Mouse (Mus musculus): Measurements from ENCODE around the gene Uchl4. TPM values are rescaled to one million over a fixed set of nuclear protein-coding genes. Genes with fewer than 3 reads are reported as not detected.
"Not testable (repeated sequence)": the region's sequence is repeated elsewhere in the genome, so short reads cannot be mapped to it uniquely, and the experiment has no call there.

Gene Uchl4
- 2.5 and 3.1 TPM in 2 replicates for polyA plus RNA-seq (2011; ENCODE audit: insufficient read length, low read depth, missing spikeins)

DNA sequence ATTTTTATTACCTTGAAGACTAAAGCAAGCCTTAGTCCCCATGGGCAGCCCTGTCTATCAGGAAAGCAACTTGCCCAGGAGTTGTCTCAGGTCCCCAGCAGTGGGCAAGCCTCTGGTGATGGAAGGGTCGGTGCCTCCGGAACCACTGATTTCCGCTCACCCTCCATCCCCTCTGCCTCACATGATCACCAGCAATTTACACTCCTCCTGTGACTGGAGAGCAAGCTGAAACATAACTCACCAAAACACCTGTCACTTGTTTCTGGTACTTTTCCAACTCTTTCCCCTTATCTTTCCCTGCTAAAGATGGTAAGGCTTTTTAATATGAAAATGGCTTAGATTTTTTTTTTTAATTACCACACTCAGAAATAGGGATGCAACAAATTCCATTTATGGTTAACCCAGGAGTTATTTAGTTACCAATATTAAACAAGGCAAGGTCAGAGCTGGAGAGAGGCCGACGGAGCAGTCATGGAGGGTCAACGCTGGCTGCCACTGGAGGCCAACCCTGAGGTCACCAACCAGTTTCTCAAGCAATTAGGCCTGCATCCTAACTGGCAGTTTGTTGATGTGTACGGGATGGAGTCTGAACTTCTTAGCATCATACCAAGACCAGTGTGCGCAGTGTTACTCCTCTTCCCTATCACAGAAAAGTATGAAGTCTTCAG is at the start of gene Uchl4:
Uchl4 (plus strand) TSS at position 434 of the 668 bp plus-strand sequence.
- peaks cover 7% of the 10 kb centered on the region for H3K4me1 ChIP-seq (ENCODE audit: control insufficient read depth, insufficient read depth, low read length)
- TF ChIP-seq CTCF (IDR thresholded peaks at IDR 0.05; ENCODE audit: borderline replicate concordance, insufficient read depth, low read length) (no peak), POLR2A (IDR thresholded peaks at IDR 0.05; ENCODE audit: low read depth, low read length) (no peak)
- H3K27ac ChIP-seq (ENCODE audit: insufficient read depth, low read length): 0 out of 2 replicates have a peak within 1 kb of the TSS, but pooled peaks have one; percentile 13
- no peak within 1 kb of the TSS for H3K4me3 ChIP-seq (ENCODE audit: insufficient read depth, low read length)

DNA sequence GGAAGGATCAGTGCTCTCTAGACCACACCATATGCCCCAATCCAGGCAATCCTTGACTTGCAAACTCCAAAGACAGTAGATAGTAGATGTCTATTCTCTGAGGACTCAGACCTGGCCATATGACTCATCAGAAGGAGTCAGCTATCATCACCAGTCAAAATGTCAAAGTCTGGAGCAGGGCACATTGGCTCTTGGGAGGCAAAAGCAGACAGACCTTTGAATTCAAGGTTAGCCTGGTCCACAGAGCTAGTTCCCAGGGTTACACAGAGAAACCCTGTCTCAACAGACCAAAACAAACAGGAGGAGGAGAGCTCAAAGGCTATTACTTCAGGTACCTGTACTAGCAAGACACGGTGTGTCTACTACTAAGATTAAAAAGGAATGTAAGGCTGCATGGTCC is 41.1 kb upstream of the Uchl4 start:
- Histone ChIP-seq H3K4me1 (ENCODE audit: control insufficient read depth, insufficient read depth, low read length) (no peaks in the 10 kb centered on the region), H3K27ac (ENCODE audit: insufficient read depth, low read length) (no peak overlapping the region), H3K4me3 (ENCODE audit: insufficient read depth, low read length) (no peak overlapping the region)
- TF ChIP-seq POLR2A (IDR thresholded peaks at IDR 0.05; ENCODE audit: low read depth, low read length) (no peak), CTCF (IDR thresholded peaks at IDR 0.05; ENCODE audit: borderline replicate concordance, insufficient read depth, low read length) (no peak)

GRCm38 (mm10) chr9:64195554-64195953 is 39.4 kb upstream of the Uchl4 start:
- no peak overlapping the region for H3K4me3 ChIP-seq (ENCODE audit: insufficient read depth, low read length)
- H3K27ac ChIP-seq (ENCODE audit: insufficient read depth, low read length): no peak overlapping the region
- TF ChIP-seq POLR2A (IDR thresholded peaks at IDR 0.05; ENCODE audit: low read depth, low read length) (no peak), CTCF (IDR thresholded peaks at IDR 0.05; ENCODE audit: borderline replicate concordance, insufficient read depth, low read length) (no peak)
- H3K4me1 ChIP-seq (ENCODE audit: control insufficient read depth, insufficient read depth, low read length): no peaks in the 10 kb centered on the region

DNA sequence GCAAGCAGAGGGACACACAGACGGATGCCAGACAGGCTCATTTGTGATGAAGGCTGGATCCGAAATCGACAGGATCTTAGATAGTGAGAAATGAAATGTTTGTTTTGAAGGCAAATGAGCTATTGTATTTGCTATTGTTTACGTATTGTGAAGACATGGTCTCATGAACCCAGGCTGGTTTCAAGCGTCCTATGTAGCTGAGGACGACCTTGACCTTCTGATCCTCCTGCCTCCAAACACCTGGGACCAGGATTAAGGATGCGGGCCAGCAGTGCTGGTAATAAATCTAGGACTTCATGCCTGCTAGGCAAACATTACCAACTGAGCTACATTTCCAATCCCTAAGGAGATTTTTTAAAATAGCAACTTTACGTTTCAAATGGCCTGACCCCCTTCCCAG is 37.5 kb upstream of the Uchl4 start:
- H3K4me1 ChIP-seq (ENCODE audit: control insufficient read depth, insufficient read depth, low read length): no peaks in the 10 kb centered on the region
- TF ChIP-seq POLR2A (IDR thresholded peaks at IDR 0.05; ENCODE audit: low read depth, low read length) (no peak), CTCF (IDR thresholded peaks at IDR 0.05; ENCODE audit: borderline replicate concordance, insufficient read depth, low read length) (no peak)
- no peak overlapping the region for H3K27ac ChIP-seq (ENCODE audit: insufficient read depth, low read length)
- H3K4me3 ChIP-seq (ENCODE audit: insufficient read depth, low read length): no peak overlapping the region

- no peak for TF ChIP-seq POLR2A (IDR thresholded peaks at IDR 0.05; ENCODE audit: low read depth, low read length)
- TF ChIP-seq CTCF (IDR thresholded peaks at IDR 0.05; ENCODE audit: borderline replicate concordance, insufficient read depth, low read length): no peak
- Histone ChIP-seq H3K27ac (ENCODE audit: insufficient read depth, low read length) (no peak overlapping the region), H3K4me1 (ENCODE audit: control insufficient read depth, insufficient read depth, low read length) (no peaks in the 10 kb centered on the region), H3K4me3 (ENCODE audit: insufficient read depth, low read length) (no peak overlapping the region)
Observed at GRCm38 (mm10) chr9:64198068-64198762, 36.8 kb upstream of the Uchl4 start.

GRCm38 (mm10) chr9:64198763-64199418 is 36.1 kb upstream of the Uchl4 start:
- H3K27ac ChIP-seq (ENCODE audit: insufficient read depth, low read length); H3K4me1 ChIP-seq (ENCODE audit: control insufficient read depth, insufficient read depth, low read length); H3K4me3 ChIP-seq (ENCODE audit: insufficient read depth, low read length): not testable (repeated sequence)

DNA sequence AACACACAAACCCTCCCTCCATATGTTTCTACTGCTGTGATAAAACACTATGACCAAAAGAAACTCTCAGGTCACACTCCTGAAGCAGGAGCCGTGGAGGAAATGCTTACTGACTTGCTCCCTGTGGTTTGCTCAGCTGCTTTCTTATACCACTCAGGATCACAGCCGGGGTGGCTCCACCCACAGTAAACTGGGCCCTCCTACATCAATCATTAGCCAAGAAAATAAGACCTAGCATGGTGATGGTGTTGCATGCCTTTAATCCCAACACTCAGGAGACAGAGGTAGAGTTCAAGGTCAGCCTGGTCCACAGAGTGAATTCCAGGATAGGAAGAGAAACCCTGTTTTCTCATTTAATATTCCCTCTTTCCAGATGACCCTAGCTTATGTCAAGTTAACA is 35.1 kb upstream of the Uchl4 start:
- Histone ChIP-seq H3K4me1 (ENCODE audit: control insufficient read depth, insufficient read depth, low read length) (no peaks in the 10 kb centered on the region), H3K27ac (ENCODE audit: insufficient read depth, low read length) (no peak overlapping the region), H3K4me3 (ENCODE audit: insufficient read depth, low read length) (no peak overlapping the region)
- no peak for TF ChIP-seq CTCF (IDR thresholded peaks at IDR 0.05; ENCODE audit: borderline replicate concordance, insufficient read depth, low read length)
- no peak for TF ChIP-seq POLR2A (IDR thresholded peaks at IDR 0.05; ENCODE audit: low read depth, low read length)

GRCm38 (mm10) chr9:64202331-64202730 is 32.7 kb upstream of the Uchl4 start:
- H3K4me3 ChIP-seq (ENCODE audit: insufficient read depth, low read length): no peak overlapping the region
- no peaks in the 10 kb centered on the region for H3K4me1 ChIP-seq (ENCODE audit: control insufficient read depth, insufficient read depth, low read length)
- peak overlapping the region; percentile 54 for H3K27ac ChIP-seq (ENCODE audit: insufficient read depth, low read length)
- TF ChIP-seq CTCF (IDR thresholded peaks at IDR 0.05; ENCODE audit: borderline replicate concordance, insufficient read depth, low read length) (no peak), POLR2A (IDR thresholded peaks at IDR 0.05; ENCODE audit: low read depth, low read length) (no peak)

DNA sequence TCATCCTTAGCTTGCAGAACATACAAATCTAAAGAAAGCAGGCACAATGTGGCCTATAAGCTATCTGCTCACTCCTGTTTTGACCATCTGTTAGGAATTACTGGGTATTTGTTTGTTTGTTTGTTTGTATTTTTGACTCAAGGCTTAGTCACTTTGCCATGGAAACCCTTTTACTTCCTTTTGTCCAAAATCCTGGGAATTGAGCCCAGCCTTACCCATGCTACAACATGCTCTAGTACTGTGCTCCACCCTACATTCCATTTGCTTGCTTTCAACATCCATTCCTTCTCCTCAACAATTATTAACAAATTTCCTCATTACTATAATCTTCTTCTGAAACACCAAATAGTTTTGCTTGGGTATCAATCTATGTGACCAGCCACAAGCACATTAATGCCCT is 32.1 kb upstream of the Uchl4 start:
- Histone ChIP-seq H3K4me3 (ENCODE audit: insufficient read depth, low read length) (no peak overlapping the region), H3K27ac (ENCODE audit: insufficient read depth, low read length) (peak overlapping the region; percentile 54), H3K4me1 (ENCODE audit: control insufficient read depth, insufficient read depth, low read length) (no peaks in the 10 kb centered on the region)
- TF ChIP-seq CTCF (IDR thresholded peaks at IDR 0.05; ENCODE audit: borderline replicate concordance, insufficient read depth, low read length): no peak
- TF ChIP-seq POLR2A (IDR thresholded peaks at IDR 0.05; ENCODE audit: low read depth, low read length): no peak

- TF ChIP-seq CTCF (IDR thresholded peaks at IDR 0.05; ENCODE audit: borderline replicate concordance, insufficient read depth, low read length) (no peak), POLR2A (IDR thresholded peaks at IDR 0.05; ENCODE audit: low read depth, low read length) (no peak)
- H3K27ac ChIP-seq (ENCODE audit: insufficient read depth, low read length): no peak overlapping the region
Observed at GRCm38 (mm10) chr9:64207509-64208084, 27.4 kb upstream of the Uchl4 start.

More at GRCm38 (mm10) chr9:64207509-64208084, 27.4 kb upstream of the Uchl4 start:
- H3K4me1 ChIP-seq (ENCODE audit: control insufficient read depth, insufficient read depth, low read length): no peaks in the 10 kb centered on the region
- H3K4me3 ChIP-seq (ENCODE audit: insufficient read depth, low read length): no peak overlapping the region

All from embryonic fibroblast, embryonic 13.5 days (primary cell).